Mouse (Mus musculus): ENCODE results near the gene Unc13b. TPM values are rescaled to one million over a fixed set of nuclear protein-coding genes. Genes with fewer than 3 reads are reported as not detected.

The Unc13b gene
- 0.48 TPM for polyA plus RNA-seq (2017; shearing (Covaris generic))

GRCm38 (mm10) chr4:43058753-43059654 is at the start of gene Unc13b:
Gene Unc13b (plus strand): TSS chr4:43058953.

GRCm38 (mm10) chr4:43010161-43011038 is 48.4 kb upstream of the Unc13b start, which contains the start of gene Fancg:
Gene Fancg (minus strand): TSS chr4:43010506.

GRCm38 (mm10) chr4:43025084-43025960 is 33.4 kb upstream of the Unc13b start, which contains the start of gene Pigo:
Gene Pigo (minus strand): TSS chr4:43025819.

GRCm38 (mm10) chr4:43031237-43031995 is 27.3 kb upstream of the Unc13b start, which contains the start of gene Stoml2:
Gene Stoml2 (minus strand): TSS chr4:43031710.

GRCm38 (mm10) chr4:43045659-43046302 is 13.0 kb upstream of the Unc13b start, which contains the start of gene Fam214b:
Gene Fam214b (minus strand): TSS chr4:43046220.

GRCm38 (mm10) chr4:43266623-43267322 is 208.0 kb downstream of the Unc13b start, which contains the start of gene Atp8b5:
Gene Atp8b5 (plus strand): TSS chr4:43267159.

Other genes with a start within 250 kb of the Unc13b start
- not detected for gene Fam205a1, start 205.1 kb upstream of the Unc13b start, polyA plus RNA-seq (2017; shearing (Covaris generic))
- not detected for gene Gm12394, start 202.2 kb upstream of the Unc13b start, polyA plus RNA-seq (2017; shearing (Covaris generic))
- gene Fam205c, start 184.7 kb upstream of the Unc13b start, polyA plus RNA-seq (2017; shearing (Covaris generic)), result not detected
- gene Phf24, start 142.3 kb upstream of the Unc13b start, polyA plus RNA-seq (2017; shearing (Covaris generic)), result 0.31 TPM
- gene Dnajb5, start 109.1 kb upstream of the Unc13b start, polyA plus RNA-seq (2017; shearing (Covaris generic)), result 12.5 TPM
- not detected for gene 1700022I11Rik, start 89.3 kb upstream of the Unc13b start, polyA plus RNA-seq (2017; shearing (Covaris generic))
- gene Vcp, start 58.4 kb upstream of the Unc13b start, polyA plus RNA-seq (2017; shearing (Covaris generic)), result 436 TPM
- gene Fancg, start 48.4 kb upstream of the Unc13b start, polyA plus RNA-seq (2017; shearing (Covaris generic)), result 34.4 TPM
- 45.9 TPM for gene Pigo, start 33.1 kb upstream of the Unc13b start, polyA plus RNA-seq (2017; shearing (Covaris generic))
- 171 TPM for gene Stoml2, start 27.2 kb upstream of the Unc13b start, polyA plus RNA-seq (2017; shearing (Covaris generic))
- 12.3 TPM for gene Fam214b, start 12.7 kb upstream of the Unc13b start, polyA plus RNA-seq (2017; shearing (Covaris generic))
- gene Atp8b5, start 208.2 kb downstream of the Unc13b start, polyA plus RNA-seq (2017; shearing (Covaris generic)), result 0.07 TPM

Measured in activated CD4-positive, CD25-positive, alpha-beta regulatory T cell, adult 9 weeks (primary cell).